Comparison of ENCODE assay signal across 28 mouse cellular contexts in the genomic region with DNA sequence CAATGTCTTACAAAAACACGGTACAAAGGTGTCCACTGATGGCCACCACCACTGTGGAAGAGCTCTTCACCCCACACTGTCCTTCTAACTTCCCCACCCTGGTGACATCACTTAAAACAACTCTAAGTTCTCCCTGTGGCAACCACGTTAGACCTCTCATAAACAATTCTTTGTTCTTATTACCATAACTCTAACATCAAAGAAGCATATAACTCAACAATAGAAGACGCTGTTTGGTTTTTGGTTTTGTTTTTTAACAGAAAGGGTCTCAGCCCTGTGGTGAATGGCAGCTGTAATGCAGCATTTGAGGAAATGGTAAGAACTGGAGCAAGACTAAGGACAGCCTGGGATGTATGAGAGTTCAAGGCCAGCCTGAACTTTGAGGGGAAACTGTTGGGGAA. TPM values are rescaled to one million over a fixed set of nuclear protein-coding genes. Genes with fewer than 3 reads are reported as not detected.
DNase-seq lines count a peak whose midpoint lies in the region; ATAC-seq and TF ChIP-seq lines count a peak whose summit lies in the region.
"Had no signal": no experiment of that assay in that cellular context is flagged by ENCODE, and none has a peak within 500 bp of the region (broad histone marks: within the 10 kb centered on the region; RNA-seq: fewer than 3 reads in every experiment).

No protein-coding gene starts in this region.

- peak overlapping the region; percentile 21 for H3K27ac ChIP-seq in bone marrow, adult 2 months (ENCODE audit: control insufficient read depth, insufficient read depth, low read depth, low read length, poor library complexity)
- peak overlapping the region; percentile 51; the same call in 1 of the 2 replicates for H3K27ac ChIP-seq in liver, postnatal 0 days (ENCODE audit: low read depth)
- H3K27ac ChIP-seq: forebrain, embryonic 15.5 days; hindbrain, embryonic 10.5 days; limb, embryonic 13.5 days; midbrain, embryonic 15.5 days; neural tube, embryonic 13.5 days had no signal

- no peaks in the 10 kb centered on the region for H3K36me3 ChIP-seq in liver, postnatal 0 days (replicated peaks; ENCODE audit: insufficient read depth, low read length)
- H3K36me3 ChIP-seq: forebrain, embryonic 15.5 days; midbrain, embryonic 15.5 days; neural tube, embryonic 13.5 days had no signal

- TF ChIP-seq CTCF in bone marrow, adult 2 months (IDR thresholded peaks at IDR 0.05; ENCODE audit: control insufficient read depth, insufficient read depth, low read length) = no peak
- TF ChIP-seq CTCF in liver, postnatal 0 days (IDR thresholded peaks at IDR 0.05; ENCODE audit: low read depth) = no peak

- no peak overlapping the region for H3K9ac ChIP-seq in liver, postnatal 0 days (replicated peaks)
- H3K9ac ChIP-seq: forebrain, embryonic 15.5 days; heart, embryonic 12.5 days; limb, embryonic 13.5 days; midbrain, embryonic 15.5 days; neural tube, embryonic 13.5 days had no signal

- peak; percentile 57 for DNase-seq in 416B (ENCODE audit: low read depth)
- peak; percentile 61 for DNase-seq in CD4-positive helper T cell, adult 2 months (ENCODE audit: low read depth, low spot score)
- no peak for DNase-seq in liver, postnatal 0 days
- no peak for DNase-seq in left cerebral cortex, postnatal 14 days (ENCODE audit: low spot score in 2 of 2)
- DNase-seq in gastrocnemius, postnatal 10 days = no peak
- no peak for DNase-seq in left cerebral cortex, adult 18-20 months (ENCODE audit: low spot score in 2 of 2)
- DNase-seq: adrenal gland, adult 8-10 months; cerebellum, adult 8-10 months; cerebellum, postnatal 36 days; heart, adult 11 months; heart, postnatal 10 days; lung, adult 18-20 months; lung, postnatal 10 days; right cerebral cortex, adult 18-20 months; right cerebral cortex, postnatal 4 days; thymus, adult 18-20 months had no signal

- WGBS in bone marrow, adult 2 months = 45% methylated on average over 3 of the region's 3 CpGs
- 66% methylated on average over 3 of the region's 3 CpGs for WGBS in liver, postnatal 0 days (ENCODE audit: insufficient replicate concordance)

- no peaks in the 10 kb centered on the region for H3K9me3 ChIP-seq in liver, postnatal 0 days (ENCODE audit: low read length)
- H3K9me3 ChIP-seq: forebrain, embryonic 15.5 days; G1E; heart, embryonic 12.5 days; hindbrain, embryonic 10.5 days; limb, embryonic 13.5 days; midbrain, embryonic 15.5 days; neural tube, embryonic 13.5 days had no signal

- H3K4me2 ChIP-seq in liver, postnatal 0 days (ENCODE audit: low read depth, low read length) = no peak overlapping the region
- H3K4me2 ChIP-seq: forebrain, embryonic 15.5 days; heart, embryonic 12.5 days; limb, embryonic 13.5 days; midbrain, embryonic 15.5 days; neural tube, embryonic 13.5 days had no signal

- TF ChIP-seq POLR2A in bone marrow, adult 2 months (IDR thresholded peaks at IDR 0.05; ENCODE audit: borderline replicate concordance, control insufficient read depth, low read depth, low read length) = no peak

- no peaks in the 10 kb centered on the region for H3K27me3 ChIP-seq in liver, postnatal 0 days (ENCODE audit: insufficient read depth, low read length)
- H3K27me3 ChIP-seq: CH12.LX; forebrain, embryonic 15.5 days; heart, embryonic 12.5 days; limb, embryonic 13.5 days; midbrain, embryonic 15.5 days; neural tube, embryonic 13.5 days; Patski had no signal

- no peak for TF ChIP-seq EP300 in liver, postnatal 0 days (IDR thresholded peaks at IDR 0.05; ENCODE audit: low read depth)

- H3K4me1 ChIP-seq in bone marrow, adult 2 months (ENCODE audit: control insufficient read depth, insufficient read depth, low read length) = peaks cover 13% of the 10 kb centered on the region
- H3K4me1 ChIP-seq in liver, postnatal 0 days (ENCODE audit: insufficient read depth) = peaks cover 30% of the 10 kb centered on the region
- H3K4me1 ChIP-seq: hindbrain, embryonic 10.5 days had no signal

- no peak overlapping the region for H3K4me3 ChIP-seq in bone marrow, adult 2 months (replicated peaks; ENCODE audit: control insufficient read depth, low read depth, low read length)
- H3K4me3 ChIP-seq in liver, postnatal 0 days (ENCODE audit: low read depth, low read length) = no peak overlapping the region
- H3K4me3 ChIP-seq: forebrain, embryonic 15.5 days; heart, embryonic 12.5 days; hindbrain, embryonic 10.5 days; limb, embryonic 13.5 days; midbrain, embryonic 15.5 days; neural tube, embryonic 13.5 days had no signal

- ATAC-seq in liver, postnatal 0 days = no peak
- ATAC-seq: forebrain, embryonic 15.5 days; hindbrain, embryonic 16.5 days; intestine, postnatal 0 days; midbrain, embryonic 15.5 days; Patski had no signal

- intact Hi-C loops in left cerebral cortex, postnatal 14 days (cut with DNase I) = no loop called here

RNA-seq across cellular contexts. Expression of gene Ankrd11, which starts 16.1 kb away (rescaled TPM):
- polyA plus RNA-seq in bone marrow, adult 2 months (2011; ENCODE audit: insufficient read depth, insufficient read length, low replicate concordance, missing spikeins) = 38.1 and 78.7 TPM in 2 replicates
- 21.2 and 21.9 TPM in 2 replicates for polyA plus RNA-seq in liver, postnatal 0 days (2015; fragmentation: Nextera tagmentation; extraction: Ambion mirVana)
- 100 to 1,000 TPM; 146 to 151 TPM for total RNA-seq in left cerebral cortex, postnatal 14 days (2021)
- 10 to 100 TPM; 52.0 to 65.8 TPM for total RNA-seq in gastrocnemius, postnatal 10 days (2021)
- 100 to 1,000 TPM; 154 to 164 TPM for total RNA-seq in left cerebral cortex, adult 18-20 months (2021)

RNA-seq across cellular contexts. Expression of gene Spg7, which starts 36.8 kb away (rescaled TPM):
- 66.1 and 74.6 TPM in 2 replicates for polyA plus RNA-seq in bone marrow, adult 2 months (2011; ENCODE audit: insufficient read depth, insufficient read length, low replicate concordance, missing spikeins)
- polyA plus RNA-seq in liver, postnatal 0 days (2015; fragmentation: Nextera tagmentation; extraction: Ambion mirVana) = 16.9 and 18.3 TPM in 2 replicates
- 10 to 100 TPM; 69.0 to 69.4 TPM for total RNA-seq in left cerebral cortex, postnatal 14 days (2021)
- total RNA-seq in gastrocnemius, postnatal 10 days (2021) = 10 to 100 TPM; 49.6 to 56.8 TPM
- 10 to 100 TPM; 56.2 to 66.7 TPM for total RNA-seq in left cerebral cortex, adult 18-20 months (2021)

Comparison
In these comparisons a context has a peak if more than half of its experiments do, and no peak if none do; other contexts are left out.
1. DNase-seq: peak in 416B (single experiment) and CD4-positive helper T cell, adult 2 months (single experiment); none in liver, postnatal 0 days (single experiment), left cerebral cortex, postnatal 14 days (0 of 2), gastrocnemius, postnatal 10 days (single experiment) and left cerebral cortex, adult 18-20 months (0 of 2).